In the genomic region with DNA sequence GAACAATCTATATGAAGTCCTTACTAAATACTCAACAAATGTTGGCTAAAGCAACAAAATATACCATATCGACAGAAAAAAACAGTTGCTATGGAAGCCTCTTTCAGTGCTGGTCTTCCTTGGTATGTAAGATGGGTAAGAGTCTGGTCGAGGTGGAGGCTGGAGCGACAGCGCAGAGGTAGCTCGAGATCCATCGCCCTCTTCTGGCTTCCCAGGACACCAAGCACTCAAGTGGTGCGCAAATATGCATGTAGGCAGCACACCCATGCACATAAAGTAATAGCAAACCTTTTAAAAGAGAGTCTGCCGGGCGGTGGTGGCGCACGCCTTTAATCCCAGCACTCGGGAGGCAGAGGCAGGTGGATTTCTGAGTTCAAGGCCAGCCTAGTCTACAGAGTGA, we compare ENCODE assay signal across 27 mouse cellular contexts. TPM values are rescaled to one million over a fixed set of nuclear protein-coding genes. Genes with fewer than 3 reads are reported as not detected.
"Had no signal": no experiment of that assay in that cellular context is flagged by ENCODE, and none has a peak within 500 bp of the region (broad histone marks: within the 10 kb centered on the region; RNA-seq: fewer than 3 reads in every experiment).

No protein-coding gene starts in this region.

- H3K27ac ChIP-seq: gastrocnemius, adult 2 months; heart, adult 2 months; heart, embryonic 13.5 days; heart, embryonic 15.5 days; hindbrain, embryonic 13.5 days; hindbrain, embryonic 15.5 days; hindbrain, postnatal 0 days; kidney, embryonic 15.5 days; kidney, postnatal 0 days; limb, embryonic 12.5 days; liver, embryonic 12.5 days had no signal

- DNase-seq: gastrocnemius, adult 2 months; gastrocnemius, postnatal 14 days; gastrocnemius, postnatal 36 days; heart, adult 11 months; heart, adult 2 months; heart, postnatal 14 days; heart, postnatal 36 days; kidney, adult 11 months; kidney, adult 2 months; kidney, adult 9 months; kidney, postnatal 14 days; kidney, postnatal 36 days; layer of hippocampus, adult 9-11 months; layer of hippocampus, postnatal 36 days; left cerebral cortex, postnatal 4 days had no signal

- H3K36me3 ChIP-seq: heart, embryonic 13.5 days; heart, embryonic 15.5 days; hindbrain, embryonic 15.5 days; kidney, embryonic 15.5 days; limb, embryonic 12.5 days; liver, embryonic 12.5 days had no signal

- H3K27me3 ChIP-seq: heart, embryonic 13.5 days; heart, embryonic 15.5 days; hindbrain, embryonic 13.5 days; hindbrain, embryonic 15.5 days; kidney, embryonic 15.5 days; limb, embryonic 12.5 days; liver, embryonic 12.5 days had no signal

- ATAC-seq: hindbrain, postnatal 0 days; intestine, embryonic 16.5 days; liver, embryonic 12.5 days had no signal

- H3K4me3 ChIP-seq: gastrocnemius, adult 2 months; heart, adult 2 months; heart, embryonic 13.5 days; heart, embryonic 15.5 days; hindbrain, embryonic 13.5 days; hindbrain, embryonic 15.5 days; kidney, embryonic 15.5 days; limb, embryonic 12.5 days; liver, embryonic 12.5 days had no signal

- H3K4me1 ChIP-seq: hindbrain, embryonic 13.5 days; hindbrain, embryonic 15.5 days; limb, embryonic 12.5 days had no signal

- H3K9me3 ChIP-seq: heart, embryonic 13.5 days; heart, embryonic 15.5 days; hindbrain, embryonic 13.5 days; hindbrain, embryonic 15.5 days; kidney, embryonic 15.5 days; limb, embryonic 12.5 days; liver, embryonic 12.5 days had no signal

- H3K9ac ChIP-seq: heart, embryonic 13.5 days; heart, embryonic 15.5 days; hindbrain, embryonic 13.5 days; hindbrain, embryonic 15.5 days; kidney, embryonic 15.5 days; limb, embryonic 12.5 days; liver, embryonic 12.5 days had no signal

- H3K4me2 ChIP-seq: heart, embryonic 11.5 days; heart, embryonic 13.5 days; heart, embryonic 15.5 days; hindbrain, embryonic 13.5 days; hindbrain, embryonic 15.5 days; kidney, embryonic 15.5 days; limb, embryonic 12.5 days; liver, embryonic 12.5 days had no signal

RNA-seq across cellular contexts. Expression of a gene that starts 50.6 kb away (rescaled TPM):
- total RNA-seq: hematopoietic stem cell, adult 5-6 weeks had no signal
